Mouse (Mus musculus): ENCODE data around the gene 2300002M23Rik.

DNA sequence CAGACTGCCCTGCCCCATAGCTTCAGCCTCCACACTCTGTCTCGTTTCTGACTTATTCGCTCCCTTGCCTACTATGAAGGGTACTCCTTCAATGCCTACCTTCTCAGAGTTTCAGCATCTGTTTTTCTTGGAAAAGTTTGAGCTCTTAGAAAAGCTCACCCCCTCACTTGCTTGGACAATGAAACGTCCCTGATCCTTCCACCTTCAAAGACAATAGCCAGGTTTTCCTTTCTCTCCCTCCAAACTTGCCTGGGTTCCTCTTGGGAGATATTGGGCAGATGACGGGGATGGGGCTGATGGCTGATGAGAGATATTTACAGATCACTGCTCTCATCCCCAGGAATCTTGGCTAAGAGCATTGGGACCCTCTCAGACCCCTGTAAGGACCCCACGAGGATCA is 12.9 kb upstream of the 2300002M23Rik start:
- TF ChIP-seq CTCF (IDR thresholded peaks at IDR 0.05; ENCODE audit: extremely low read depth, insufficient read depth, insufficient read length, insufficient replicate concordance) = no peak
- no peak for TF ChIP-seq POLR2A (IDR thresholded peaks at IDR 0.05; ENCODE audit: low read depth, low read length)
